Mouse (Mus musculus): Measurements from ENCODE around the gene Svs3a. TPM values are rescaled to one million over a fixed set of nuclear protein-coding genes. Genes with fewer than 3 reads are reported as not detected.
"Not testable (repeated sequence)": the region's sequence is repeated elsewhere in the genome, so short reads cannot be mapped to it uniquely, and the experiment has no call there.

Gene Svs3a
- total RNA-seq (2015) = not detected in 2 replicates
- total RNA-seq (2017) = not detected in 2 replicates

GRCm38 (mm10) chr2:164288968-164289367, at the start of gene Svs3a:
TSS of gene Svs3a (plus strand) at chr2:164289268.
- not testable (repeated sequence) for ATAC-seq (ENCODE audit: poor library complexity, severe bottlenecking)

GRCm38 (mm10) chr2:164256540-164256939, 32.5 kb upstream of the Svs3a start, which contains the start of gene Svs3b:
TSS of gene Svs3b (minus strand) at chr2:164256640.
- not testable (repeated sequence) for ATAC-seq (ENCODE audit: poor library complexity, severe bottlenecking)

GRCm38 (mm10) chr2:164278359-164278758, 10.7 kb upstream of the Svs3a start, which contains the start of gene Svs4:
TSS of gene Svs4 (minus strand) at chr2:164278459.
- ATAC-seq (ENCODE audit: poor library complexity, severe bottlenecking) = no peak

- no peak for ATAC-seq (ENCODE audit: poor library complexity, severe bottlenecking)
These were observed 23.5 kb downstream of the Svs3a start for GRCm38 (mm10) chr2:164312599-164312998.

- not testable (repeated sequence) for ATAC-seq (ENCODE audit: poor library complexity, severe bottlenecking)
These were observed 26.4 kb downstream of the Svs3a start for GRCm38 (mm10) chr2:164315460-164315859.

- ATAC-seq (ENCODE audit: poor library complexity, severe bottlenecking) = not testable (repeated sequence)
These were observed 27.4 kb downstream of the Svs3a start, which contains the start of gene Svs6 for GRCm38 (mm10) chr2:164316451-164316850. TSS of gene Svs6 (plus strand) at chr2:164316751.

GRCm38 (mm10) chr2:164320983-164321382, 31.9 kb downstream of the Svs3a start:
- ATAC-seq (ENCODE audit: poor library complexity, severe bottlenecking) = no peak

- not testable (repeated sequence) for ATAC-seq (ENCODE audit: poor library complexity, severe bottlenecking)
These were observed 43.4 kb downstream of the Svs3a start, which contains the start of gene Svs5 for GRCm38 (mm10) chr2:164332440-164332839. TSS of gene Svs5 (plus strand) at chr2:164332740.

Other genes starting within 250 kb of the Svs3a start
- 227 and 248 TPM in 2 replicates for gene Stk4, start 218.9 kb upstream of the Svs3a start, total RNA-seq (2015)
- gene Stk4, start 218.9 kb upstream of the Svs3a start, total RNA-seq (2017) = 185 and 193 TPM in 2 replicates
- 45.3 and 49.1 TPM in 2 replicates for gene Tomm34, start 218.1 kb upstream of the Svs3a start, total RNA-seq (2015)
- 48.3 and 49.8 TPM in 2 replicates for gene Tomm34, start 218.1 kb upstream of the Svs3a start, total RNA-seq (2017)
- not detected in 2 replicates for gene Kcns1, start 118.2 kb upstream of the Svs3a start, total RNA-seq (2015)
- not detected in 2 replicates for gene Kcns1, start 118.2 kb upstream of the Svs3a start, total RNA-seq (2017)
- gene Wfdc5, start 106.5 kb upstream of the Svs3a start, total RNA-seq (2015) = not detected in 2 replicates
- gene Wfdc5, start 106.5 kb upstream of the Svs3a start, total RNA-seq (2017) = not detected in 2 replicates
- gene Wfdc12, start 98.7 kb upstream of the Svs3a start, total RNA-seq (2015) = not detected in 2 replicates
- not detected in 2 replicates for gene Wfdc12, start 98.7 kb upstream of the Svs3a start, total RNA-seq (2017)
- not detected in 2 replicates for gene Wfdc15a, start 89.1 kb upstream of the Svs3a start, total RNA-seq (2015)
- gene Wfdc15a, start 89.1 kb upstream of the Svs3a start, total RNA-seq (2017) = not detected in 2 replicates
- gene Wfdc15b, start 67.6 kb upstream of the Svs3a start, total RNA-seq (2015) = not detected in 2 replicates
- gene Wfdc15b, start 67.6 kb upstream of the Svs3a start, total RNA-seq (2017) = not detected in 2 replicates
- gene Svs2, start 50.8 kb upstream of the Svs3a start, total RNA-seq (2015) = not detected in 2 replicates
- gene Svs2, start 50.8 kb upstream of the Svs3a start, total RNA-seq (2017) = not detected in 2 replicates
- not detected in 2 replicates for gene Svs3b, start 32.6 kb upstream of the Svs3a start, total RNA-seq (2015)
- gene Svs3b, start 32.6 kb upstream of the Svs3a start, total RNA-seq (2017) = not detected in 2 replicates
- not detected in 2 replicates for gene Svs4, start 10.8 kb upstream of the Svs3a start, total RNA-seq (2015)
- not detected in 2 replicates for gene Svs4, start 10.8 kb upstream of the Svs3a start, total RNA-seq (2017)
- gene Svs6, start 27.5 kb downstream of the Svs3a start, total RNA-seq (2015) = not detected in 2 replicates
- not detected in 2 replicates for gene Svs6, start 27.5 kb downstream of the Svs3a start, total RNA-seq (2017)
- gene Svs5, start 43.5 kb downstream of the Svs3a start, total RNA-seq (2015) = not detected in 2 replicates
- not detected in 2 replicates for gene Svs5, start 43.5 kb downstream of the Svs3a start, total RNA-seq (2017)
- gene Slpi, start 99.8 kb downstream of the Svs3a start, total RNA-seq (2015) = 454 and 463 TPM in 2 replicates
- 81.4 and 109 TPM in 2 replicates for gene Slpi, start 99.8 kb downstream of the Svs3a start, total RNA-seq (2017)
- gene Rbpjl, start 113.9 kb downstream of the Svs3a start, total RNA-seq (2015) = not detected in 2 replicates
- gene Rbpjl, start 113.9 kb downstream of the Svs3a start, total RNA-seq (2017) = not detected in 2 replicates
- not detected in 2 replicates for gene Matn4, start 115.9 kb downstream of the Svs3a start, total RNA-seq (2015)
- not detected in 2 replicates for gene Matn4, start 115.9 kb downstream of the Svs3a start, total RNA-seq (2017)
- gene Sdc4, start 154.6 kb downstream of the Svs3a start, total RNA-seq (2015) = 0.76 and 0.82 TPM in 2 replicates
- 0.49 and 0.88 TPM in 2 replicates for gene Sdc4, start 154.6 kb downstream of the Svs3a start, total RNA-seq (2017)
- 50.9 and 52.3 TPM in 2 replicates for gene Sys1, start 167.7 kb downstream of the Svs3a start, total RNA-seq (2015)
- gene Sys1, start 167.7 kb downstream of the Svs3a start, total RNA-seq (2017) = 14.9 and 20.2 TPM in 2 replicates
- not detected in 2 replicates for gene Gm20458, start 171.7 kb downstream of the Svs3a start, total RNA-seq (2015)
- not detected in 2 replicates for gene Gm20458, start 171.7 kb downstream of the Svs3a start, total RNA-seq (2017)
- not detected in 2 replicates for gene Trp53tg5, start 184.5 kb downstream of the Svs3a start, total RNA-seq (2015)
- gene Trp53tg5, start 184.5 kb downstream of the Svs3a start, total RNA-seq (2017) = not detected in 2 replicates
- gene Dbndd2, start 196.8 kb downstream of the Svs3a start, total RNA-seq (2015) = 3.2 and 7.9 TPM in 2 replicates
- gene Dbndd2, start 196.8 kb downstream of the Svs3a start, total RNA-seq (2017) = 1.4 and 2.0 TPM in 2 replicates
- gene Pigt, start 208.3 kb downstream of the Svs3a start, total RNA-seq (2015) = 69.0 and 70.8 TPM in 2 replicates
- gene Pigt, start 208.3 kb downstream of the Svs3a start, total RNA-seq (2017) = 30.8 and 43.0 TPM in 2 replicates

Measured in megakaryocyte, adult 5-6 weeks (primary cell).